ENCODE assay signal across 15 mouse cellular contexts in genomic region chr3:116421121-116421520, GRCm38 (mm10). TPM values are rescaled to one million over a fixed set of nuclear protein-coding genes. Genes with fewer than 3 reads are reported as not detected.
A peak's percentile ranks its signal among the peaks of the same experiment; 100 is the strongest.
DNase-seq lines count a peak whose midpoint lies in the region; ATAC-seq and TF ChIP-seq lines count a peak whose summit lies in the region.
"Had no signal": no experiment of that assay in that cellular context is flagged by ENCODE, and none has a peak within 500 bp of the region (broad histone marks: within the 10 kb centered on the region; RNA-seq: fewer than 3 reads in every experiment).

No protein-coding gene starts in this region.

- no peak for DNase-seq in kidney, postnatal 0 days (ENCODE audit: low spot score)
- no peak for DNase-seq in kidney, adult 9 months
- DNase-seq in hindbrain, embryonic 10.5 days (ENCODE audit: low spot score), result peak; percentile 27
- DNase-seq in frontal cortex, postnatal 10 days (ENCODE audit: low spot score in 2 of 2), result no peak
- DNase-seq in urinary bladder, postnatal 14 days (ENCODE audit: low spot score), result no peak
- DNase-seq: layer of hippocampus, postnatal 36 days; right cerebral cortex, postnatal 14 days; thymus, postnatal 25 days had no signal

- H3K4me2 ChIP-seq in kidney, postnatal 0 days (ENCODE audit: low read length), result peak overlapping the region; percentile 97
- peak overlapping the region; percentile 84 for H3K4me2 ChIP-seq in embryonic facial prominence, embryonic 12.5 days (replicated peaks)
- H3K4me2 ChIP-seq in midbrain, embryonic 16.5 days (ENCODE audit: low read length), result peak overlapping the region; percentile 99
- H3K4me2 ChIP-seq: embryonic facial prominence, embryonic 15.5 days had no signal

- 42% methylated on average over 6 of the region's 6 CpGs for WGBS in kidney, postnatal 0 days
- WGBS in embryonic facial prominence, embryonic 12.5 days, result 39% methylated on average over 6 of the region's 6 CpGs
- 33% methylated on average over 6 of the region's 6 CpGs for WGBS in hindbrain, embryonic 10.5 days
- 13% methylated on average over 6 of the region's 6 CpGs for WGBS in midbrain, embryonic 16.5 days

- H3K4me3 ChIP-seq in kidney, postnatal 0 days (replicated peaks; ENCODE audit: low read depth, low read length), result no peak overlapping the region
- no peak overlapping the region for H3K4me3 ChIP-seq in embryonic facial prominence, embryonic 12.5 days
- peak overlapping the region; percentile 98 for H3K4me3 ChIP-seq in hindbrain, embryonic 10.5 days
- no peak overlapping the region for H3K4me3 ChIP-seq in midbrain, embryonic 16.5 days (ENCODE audit: low read depth, low read length)
- H3K4me3 ChIP-seq: embryonic facial prominence, embryonic 15.5 days; myocyte had no signal

- H3K9ac ChIP-seq in kidney, postnatal 0 days (ENCODE audit: low read depth, low read length), result no peak overlapping the region
- H3K9ac ChIP-seq in embryonic facial prominence, embryonic 12.5 days, result no peak overlapping the region
- no peak overlapping the region for H3K9ac ChIP-seq in midbrain, embryonic 16.5 days (ENCODE audit: low read depth, low read length)
- H3K9ac ChIP-seq: embryonic facial prominence, embryonic 15.5 days; liver, embryonic 14.5 days had no signal

- H3K27me3 ChIP-seq in kidney, postnatal 0 days (ENCODE audit: insufficient read depth, low read length), result no peaks in the 10 kb centered on the region
- H3K27me3 ChIP-seq in embryonic facial prominence, embryonic 12.5 days, result no peaks in the 10 kb centered on the region
- H3K27me3 ChIP-seq in hindbrain, embryonic 10.5 days (ENCODE audit: insufficient read depth, poor library complexity, severe bottlenecking), result no peaks in the 10 kb centered on the region
- no peaks in the 10 kb centered on the region for H3K27me3 ChIP-seq in midbrain, embryonic 16.5 days (ENCODE audit: control insufficient read depth, insufficient read depth, low read depth, low read length)
- H3K27me3 ChIP-seq: embryonic facial prominence, embryonic 15.5 days had no signal

- H3K4me1 ChIP-seq in kidney, postnatal 0 days (replicated peaks; ENCODE audit: insufficient read depth, low read length), result peaks cover 6% of the 10 kb centered on the region; the same call in 1 of the 2 replicates
- peaks cover 14% of the 10 kb centered on the region for H3K4me1 ChIP-seq in embryonic facial prominence, embryonic 12.5 days
- H3K4me1 ChIP-seq in hindbrain, embryonic 10.5 days (replicated peaks), result peaks cover 33% of the 10 kb centered on the region
- peaks cover 12% of the 10 kb centered on the region for H3K4me1 ChIP-seq in midbrain, embryonic 16.5 days (ENCODE audit: control insufficient read depth, insufficient read depth, low read length)

- ATAC-seq in kidney, postnatal 0 days (replicated peaks; ENCODE audit: low FRiP score, low read depth), result no peak
- ATAC-seq in embryonic facial prominence, embryonic 12.5 days (ENCODE audit: insufficient number of reproducible peaks, insufficient read depth, low FRiP score, low TSS enrichment), result no peak
- no peak for ATAC-seq in midbrain, embryonic 16.5 days
- no peak for ATAC-seq in frontal cortex, adult (ENCODE audit: low TSS enrichment)
- ATAC-seq: activated CD4-positive, CD25-positive, alpha-beta regulatory T cell, adult 4 months had no signal

- H3K36me3 ChIP-seq in kidney, postnatal 0 days (ENCODE audit: insufficient read depth, low read length), result peaks cover 7% of the 10 kb centered on the region; the same call in 1 of the 2 replicates
- peaks cover 35% of the 10 kb centered on the region for H3K36me3 ChIP-seq in embryonic facial prominence, embryonic 12.5 days
- peaks cover 45% of the 10 kb centered on the region for H3K36me3 ChIP-seq in hindbrain, embryonic 10.5 days
- no peaks in the 10 kb centered on the region for H3K36me3 ChIP-seq in midbrain, embryonic 16.5 days (ENCODE audit: control insufficient read depth, insufficient read depth, low read length)

- no peaks in the 10 kb centered on the region for H3K9me3 ChIP-seq in kidney, postnatal 0 days (replicated peaks; ENCODE audit: low read length)
- H3K9me3 ChIP-seq in embryonic facial prominence, embryonic 12.5 days, result no peaks in the 10 kb centered on the region
- H3K9me3 ChIP-seq in hindbrain, embryonic 10.5 days, result no peaks in the 10 kb centered on the region
- no peaks in the 10 kb centered on the region for H3K9me3 ChIP-seq in midbrain, embryonic 16.5 days (replicated peaks; ENCODE audit: control insufficient read depth, low read length, poor library complexity, severe bottlenecking)
- H3K9me3 ChIP-seq: embryonic facial prominence, embryonic 15.5 days had no signal

- TF ChIP-seq CTCF in kidney, postnatal 0 days (IDR thresholded peaks at IDR 0.05; ENCODE audit: low read depth), result no peak

- no peak overlapping the region for H3K27ac ChIP-seq in kidney, postnatal 0 days
- no peak overlapping the region for H3K27ac ChIP-seq in embryonic facial prominence, embryonic 12.5 days
- H3K27ac ChIP-seq in hindbrain, embryonic 10.5 days, result peak overlapping the region; percentile 98
- H3K27ac ChIP-seq in midbrain, embryonic 16.5 days (ENCODE audit: low read length), result no peak overlapping the region
- H3K27ac ChIP-seq: embryonic facial prominence, embryonic 15.5 days; liver, embryonic 14.5 days had no signal

RNA-seq across cellular contexts. Expression of gene Cdc14a, which starts 2.7 kb away (rescaled TPM):
- polyA plus RNA-seq in kidney, postnatal 0 days (2015; fragmentation: Nextera tagmentation; extraction: Ambion mirVana), result 12.8 and 12.9 TPM in 2 replicates
- polyA plus RNA-seq in embryonic facial prominence, embryonic 12.5 days (2016; fragmentation: Nextera tagmentation; extraction: Ambion mirVana), result 13.4 and 13.8 TPM in 2 replicates
- 14.4 and 18.8 TPM in 2 replicates for polyA plus RNA-seq in hindbrain, embryonic 10.5 days (2016; fragmentation: Nextera tagmentation; extraction: Ambion mirVana)
- 4.0 and 5.8 TPM in 2 replicates for polyA plus RNA-seq in midbrain, embryonic 16.5 days (2015; fragmentation: Nextera tagmentation; extraction: Ambion mirVana)
